Mouse (Mus musculus): ENCODE results near the gene Gm38392.

- no peak for TF ChIP-seq CTCF (conservative IDR thresholded peaks at IDR 0.05; ENCODE audit: insufficient read depth, insufficient read length, low read depth, low read length)
- TF ChIP-seq POLR2A (IDR thresholded peaks at IDR 0.05; ENCODE audit: low read depth, low read length), result no peak
Observed at GRCm38 (mm10) chr3:88203999-88204700, 82.9 kb downstream of the Gm38392 start.

All from kidney, adult 2 months (tissue).